Mouse (Mus musculus) ES-Bruce4 (cell line): ENCODE results near the gene Cfap44. TPM values are rescaled to one million over a fixed set of nuclear protein-coding genes. Genes with fewer than 3 reads are reported as not detected.

Experiments
- H3K27ac ChIP-seq: 2 replicates; pipeline ENCODE4 v1.5.1; 2012; ENCODE audit warnings: low read length, inconsistent platforms; ENCODE audit not compliant: insufficient read depth
- H3K27me3 ChIP-seq: 2 replicates; pipeline ENCODE4 v1.6.1; 2012; ENCODE audit warnings: mild to moderate bottlenecking, low read length, inconsistent platforms; ENCODE audit not compliant: control insufficient read depth, poor library complexity, insufficient read depth, severe bottlenecking
- H3K36me3 ChIP-seq: 2 replicates; pipeline ENCODE4 v1.6.1; 2012; ENCODE audit warnings: inconsistent platforms, mild to moderate bottlenecking, low read length, moderate library complexity; ENCODE audit not compliant: control insufficient read depth, poor library complexity, insufficient read depth, severe bottlenecking
- H3K4me1 ChIP-seq: one replicate; pipeline ENCODE4 v1.8.1; 2011; ENCODE audit warnings: low read length; ENCODE audit not compliant: control insufficient read depth, insufficient read depth
- H3K4me3 ChIP-seq: 2 replicates; pipeline ENCODE4 v1.5.1; 2011; ENCODE audit warnings: low read depth, mild to moderate bottlenecking, low read length
- H3K9ac ChIP-seq: 2 replicates; pipeline ENCODE4 v1.6.1; 2012; ENCODE audit warnings: low read depth, mild to moderate bottlenecking, inconsistent platforms; ENCODE audit not compliant: poor library complexity, severe bottlenecking
- H3K9me3 ChIP-seq: replicated peaks from 2 replicates; pipeline ENCODE4 v1.6.1; 2012; ENCODE audit warnings: mild to moderate bottlenecking, low read length, inconsistent platforms; ENCODE audit not compliant: control insufficient read depth, poor library complexity, insufficient read depth, severe bottlenecking
- CTCF ChIP-seq: IDR thresholded peaks from one replicate; pipeline ENCODE4 v1.8.1; 2011; ENCODE audit warnings: low read depth, low read length
- EP300 ChIP-seq: IDR thresholded peaks from 2 replicates; pipeline ENCODE4 v1.6.1; 2011; ENCODE audit warnings: low read depth, low read length; ENCODE audit not compliant: insufficient read depth
- POLR2A ChIP-seq: IDR thresholded peaks from one replicate; pipeline ENCODE4 v1.8.1; 2011; ENCODE audit warnings: low read length; ENCODE audit not compliant: insufficient read depth
- polyA plus RNA-seq: library from polyadenylated mRNA; stranded (reverse); fragments of >200 nt; gene quantifications from 2 replicates; pipeline ENCODE4 v1.2.4, GENCODE M21; 2011; ENCODE audit warnings: low read depth; ENCODE audit not compliant: missing spikeins, insufficient read depth, insufficient read length

Cfap44 gene
- polyA plus RNA-seq, 1 experiment = 2.7 TPM

- H3K9ac ChIP-seq = no peak overlapping the region
- no peaks in the 10 kb centered on the region for H3K36me3 ChIP-seq
- TF ChIP-seq POLR2A = no peak
- no peak for TF ChIP-seq EP300
- no peak for TF ChIP-seq CTCF
- H3K9me3 ChIP-seq = no peaks in the 10 kb centered on the region; the same call in 1 of the 2 replicates
- H3K27ac ChIP-seq = no peak overlapping the region
- no peak overlapping the region for H3K4me3 ChIP-seq
- H3K4me1 ChIP-seq = no peaks in the 10 kb centered on the region
- no peaks in the 10 kb centered on the region for H3K27me3 ChIP-seq
These were observed 107.2 kb downstream of the Cfap44 start for GRCm38 (mm10) chr16:44501783-44502182.

GRCm38 (mm10) chr16:44502325-44502724 is 107.7 kb downstream of the Cfap44 start:
- H3K9ac ChIP-seq = no peak overlapping the region
- TF ChIP-seq POLR2A = no peak
- no peak for TF ChIP-seq CTCF
- no peak for TF ChIP-seq EP300
- H3K27me3 ChIP-seq = no peaks in the 10 kb centered on the region
- H3K4me3 ChIP-seq = no peak overlapping the region
- no peaks in the 10 kb centered on the region; the same call in 1 of the 2 replicates for H3K9me3 ChIP-seq
- H3K27ac ChIP-seq = no peak overlapping the region
- no peaks in the 10 kb centered on the region for H3K4me1 ChIP-seq
- H3K36me3 ChIP-seq = no peaks in the 10 kb centered on the region

- H3K36me3 ChIP-seq = no peaks in the 10 kb centered on the region
- TF ChIP-seq EP300 (no peak), POLR2A (no peak), CTCF (no peak)
- H3K4me1 ChIP-seq = no peaks in the 10 kb centered on the region
- H3K9ac ChIP-seq = no peak overlapping the region
- H3K27me3 ChIP-seq = no peaks in the 10 kb centered on the region
- H3K4me3 ChIP-seq = no peak overlapping the region
- no peak overlapping the region for H3K27ac ChIP-seq
- no peaks in the 10 kb centered on the region; the same call in 1 of the 2 replicates for H3K9me3 ChIP-seq
These were observed 108.4 kb downstream of the Cfap44 start for GRCm38 (mm10) chr16:44502895-44503575.

GRCm38 (mm10) chr16:44505243-44505642 is 110.6 kb downstream of the Cfap44 start:
- Histone ChIP-seq H3K27ac (no peak overlapping the region), H3K27me3 (no peaks in the 10 kb centered on the region), H3K4me3 (no peak overlapping the region), H3K4me1 (no peaks in the 10 kb centered on the region), H3K9ac (no peak overlapping the region), H3K9me3 (no peaks in the 10 kb centered on the region; the same call in 1 of the 2 replicates), H3K36me3 (no peaks in the 10 kb centered on the region)
- no peak for TF ChIP-seq POLR2A
- no peak for TF ChIP-seq EP300
- no peak for TF ChIP-seq CTCF

- H3K36me3 ChIP-seq = no peaks in the 10 kb centered on the region
- no peak overlapping the region for H3K4me3 ChIP-seq
- no peak overlapping the region for H3K9ac ChIP-seq
- no peak overlapping the region for H3K27ac ChIP-seq
- H3K27me3 ChIP-seq = no peaks in the 10 kb centered on the region
- H3K4me1 ChIP-seq = no peaks in the 10 kb centered on the region
- TF ChIP-seq CTCF (no peak), POLR2A (no peak), EP300 (no peak)
- H3K9me3 ChIP-seq = no peaks in the 10 kb centered on the region; the same call in 1 of the 2 replicates
These were observed 112.7 kb downstream of the Cfap44 start for GRCm38 (mm10) chr16:44507027-44507929.

GRCm38 (mm10) chr16:44508025-44508424 is 113.4 kb downstream of the Cfap44 start:
- H3K4me3 ChIP-seq = no peak overlapping the region
- H3K9me3 ChIP-seq = no peaks in the 10 kb centered on the region; the same call in 1 of the 2 replicates
- no peaks in the 10 kb centered on the region for H3K36me3 ChIP-seq
- no peaks in the 10 kb centered on the region for H3K4me1 ChIP-seq
- H3K27ac ChIP-seq = no peak overlapping the region
- H3K9ac ChIP-seq = no peak overlapping the region
- no peak for TF ChIP-seq CTCF
- no peak for TF ChIP-seq POLR2A
- no peak for TF ChIP-seq EP300
- no peaks in the 10 kb centered on the region for H3K27me3 ChIP-seq
